Mouse (Mus musculus): ENCODE measurements around the gene Olfr1411. TPM values are rescaled to one million over a fixed set of nuclear protein-coding genes. Genes with fewer than 3 reads are reported as not detected.

Olfr1411 gene
- polyA plus RNA-seq, 1 experiment from 2014 or later: not detected

DNA sequence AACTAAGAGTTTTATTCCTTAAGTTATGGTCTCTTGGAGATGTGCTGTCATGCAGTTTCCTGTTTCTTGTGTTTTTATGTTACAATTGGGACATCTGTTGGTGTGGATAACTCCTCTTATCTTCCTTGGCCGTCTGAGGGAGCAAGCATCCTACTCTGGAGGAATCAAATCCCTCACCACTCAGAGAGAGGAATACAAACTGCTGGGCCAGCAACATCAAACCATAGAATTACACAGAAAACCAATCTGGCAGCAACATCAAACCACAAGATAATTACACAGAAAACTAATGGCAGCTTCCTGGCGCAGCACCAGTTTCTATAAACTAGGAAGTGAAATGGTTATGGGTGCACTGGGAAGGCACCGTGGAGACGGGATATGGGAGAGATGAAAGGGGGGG lies 34.0 kb downstream of the Olfr1411 start:
- WGBS: 81% methylated on average over 4 of the region's 4 CpGs
- H3K36me3 ChIP-seq: no peaks in the 10 kb centered on the region
- DNase-seq (ENCODE audit: low spot score): no peak
- no peak overlapping the region for H3K27ac ChIP-seq
- no peaks in the 10 kb centered on the region for H3K27me3 ChIP-seq (ENCODE audit: insufficient read depth, poor library complexity, severe bottlenecking)
- no peak overlapping the region for H3K4me3 ChIP-seq
- H3K9me3 ChIP-seq: no peaks in the 10 kb centered on the region
- no peaks in the 10 kb centered on the region for H3K4me1 ChIP-seq (replicated peaks)

DNA sequence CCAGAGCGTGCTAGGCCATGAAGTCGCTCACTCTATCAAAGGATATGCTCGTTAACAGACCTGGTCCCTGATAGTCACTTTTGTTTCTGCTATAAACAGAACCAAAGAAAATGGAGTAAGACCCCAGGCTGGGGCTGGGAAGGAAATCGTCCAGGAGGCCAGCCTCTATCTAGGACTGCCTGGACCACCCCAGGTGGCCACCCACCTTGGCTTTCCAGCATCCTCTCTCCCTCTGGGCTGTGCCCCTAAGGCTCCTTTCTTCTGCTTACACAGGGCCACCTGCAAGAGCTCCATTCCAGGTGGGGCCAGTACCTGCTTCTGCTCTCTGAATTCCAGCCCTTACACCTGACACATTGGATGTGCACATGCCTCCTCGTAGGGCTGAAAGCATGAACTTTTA lies 38.0 kb downstream of the Olfr1411 start:
- Histone ChIP-seq H3K9me3 (no peaks in the 10 kb centered on the region), H3K36me3 (peaks cover 19% of the 10 kb centered on the region), H3K4me3 (no peak overlapping the region), H3K27me3 (ENCODE audit: insufficient read depth, poor library complexity, severe bottlenecking) (no peaks in the 10 kb centered on the region), H3K27ac (no peak overlapping the region), H3K4me1 (replicated peaks) (peaks cover 10% of the 10 kb centered on the region)
- no peak for DNase-seq (ENCODE audit: low spot score)
- WGBS: 83% methylated on average over 5 of the region's 5 CpGs

DNA sequence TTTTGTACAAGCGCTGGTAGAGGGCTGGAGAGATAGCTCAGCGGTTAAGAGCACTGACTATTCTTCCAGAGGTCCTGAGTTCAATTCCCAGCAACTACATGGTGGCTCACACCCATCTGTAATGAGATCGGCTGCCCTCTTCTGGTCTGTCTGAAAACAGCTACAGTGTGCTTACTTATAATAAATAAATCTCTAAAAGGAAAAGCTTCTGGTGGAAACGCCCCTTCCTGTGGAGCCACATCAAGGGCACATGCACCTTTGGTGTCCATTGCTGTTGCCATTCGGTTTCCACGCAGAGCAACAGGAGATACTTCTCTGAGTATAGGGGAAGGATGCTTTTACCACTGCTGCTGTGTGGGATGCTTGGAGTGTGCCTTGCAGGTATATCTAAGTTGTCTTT lies 38.7 kb downstream of the Olfr1411 start:
- Histone ChIP-seq H3K27me3 (ENCODE audit: insufficient read depth, poor library complexity, severe bottlenecking) (no peaks in the 10 kb centered on the region), H3K27ac (no peak overlapping the region), H3K4me1 (replicated peaks) (peaks cover 10% of the 10 kb centered on the region), H3K36me3 (peaks cover 26% of the 10 kb centered on the region), H3K9me3 (no peaks in the 10 kb centered on the region), H3K4me3 (no peak overlapping the region)
- WGBS: 74% methylated on average over 6 of the region's 6 CpGs
- DNase-seq (ENCODE audit: low spot score): no peak

DNA sequence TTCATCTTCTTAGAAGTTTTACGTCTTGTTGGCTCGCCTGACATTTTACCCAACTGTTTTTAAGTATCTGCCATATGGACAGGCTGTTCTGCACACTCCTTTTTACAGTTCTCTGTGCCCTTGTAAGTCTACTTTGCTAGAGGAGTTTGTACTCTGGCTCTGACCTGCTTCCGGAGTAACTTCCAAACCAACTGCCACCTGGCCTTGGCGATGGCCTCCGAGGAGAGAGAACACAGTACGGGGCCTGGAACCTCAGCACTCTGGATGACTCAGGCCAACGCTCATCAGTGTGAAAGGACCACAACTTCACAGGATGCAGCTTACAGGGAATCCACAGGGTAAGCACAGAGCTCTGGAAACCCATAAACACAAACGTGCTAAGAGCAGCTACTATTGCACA lies 39.5 kb downstream of the Olfr1411 start:
- H3K4me3 ChIP-seq: no peak overlapping the region
- no peaks in the 10 kb centered on the region for H3K27me3 ChIP-seq (ENCODE audit: insufficient read depth, poor library complexity, severe bottlenecking)
- H3K4me1 ChIP-seq (replicated peaks): peaks cover 10% of the 10 kb centered on the region
- WGBS: 85% methylated on average over 8 of the region's 8 CpGs
- DNase-seq (ENCODE audit: low spot score): no peak
- H3K9me3 ChIP-seq: no peaks in the 10 kb centered on the region
- H3K27ac ChIP-seq: no peak overlapping the region
- H3K36me3 ChIP-seq: peaks cover 34% of the 10 kb centered on the region

DNA sequence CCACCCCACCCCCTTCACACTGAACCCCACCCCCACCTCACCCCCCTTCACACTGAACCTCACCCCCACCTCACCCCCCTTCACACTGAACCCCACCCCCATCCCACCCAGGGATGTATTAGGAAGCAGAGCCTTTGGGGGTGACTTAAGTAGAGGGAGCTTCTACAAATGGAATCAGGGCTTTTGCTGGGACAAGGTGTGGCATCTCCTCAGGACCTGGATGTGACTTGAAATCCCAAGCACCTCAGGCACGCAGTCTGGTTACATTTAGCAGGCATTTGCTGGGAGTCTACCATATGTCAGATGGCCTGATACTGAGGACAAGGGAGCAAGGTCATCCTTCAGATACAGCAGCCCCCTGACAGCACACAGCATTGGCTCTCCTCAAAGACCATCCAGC lies 40.4 kb downstream of the Olfr1411 start:
- Histone ChIP-seq H3K27ac (peak overlapping the region; percentile 24), H3K4me3 (no peak overlapping the region), H3K4me1 (replicated peaks) (peaks cover 10% of the 10 kb centered on the region), H3K36me3 (peaks cover 42% of the 10 kb centered on the region), H3K27me3 (ENCODE audit: insufficient read depth, poor library complexity, severe bottlenecking) (no peaks in the 10 kb centered on the region), H3K9me3 (no peaks in the 10 kb centered on the region)
- DNase-seq (ENCODE audit: low spot score): no peak
- WGBS: 62% methylated on average over 1 of the region's 1 CpGs

DNA sequence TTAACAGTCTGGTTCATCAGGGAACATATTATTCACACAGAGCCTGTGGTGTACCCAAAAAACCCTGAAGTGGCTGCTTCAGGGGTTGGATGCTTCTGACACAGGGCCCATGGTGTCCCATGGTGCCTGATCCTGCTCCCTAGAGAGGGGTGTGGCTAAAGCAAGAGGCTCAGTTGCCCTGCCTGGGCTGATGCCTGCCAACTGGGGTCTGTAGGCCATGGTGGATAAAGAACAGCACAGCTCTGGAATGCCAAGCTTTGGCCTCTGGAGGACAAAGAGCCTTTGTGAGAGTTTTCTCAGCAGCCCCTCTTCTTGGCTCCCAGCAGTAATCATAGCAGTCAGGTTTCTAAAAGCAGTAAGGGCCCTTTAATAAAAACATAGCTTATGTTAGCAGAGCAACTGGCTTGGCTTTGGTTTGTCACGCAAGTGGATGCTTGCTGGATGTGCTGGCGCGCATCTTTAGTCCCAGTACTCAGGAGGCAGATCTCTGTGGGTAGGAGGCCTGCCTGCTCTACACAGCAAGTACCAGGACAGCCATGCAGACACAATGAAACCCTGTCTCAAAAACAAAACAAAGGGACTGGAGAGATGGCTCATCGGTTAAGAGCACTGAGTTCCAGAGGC lies 40.9 kb downstream of the Olfr1411 start:
- H3K4me1 ChIP-seq (replicated peaks): peaks cover 13% of the 10 kb centered on the region
- 76% methylated on average over 4 of the region's 4 CpGs for WGBS
- H3K27ac ChIP-seq: peak overlapping the region; percentile 24
- H3K27me3 ChIP-seq (ENCODE audit: insufficient read depth, poor library complexity, severe bottlenecking): no peaks in the 10 kb centered on the region
- H3K36me3 ChIP-seq: peaks cover 48% of the 10 kb centered on the region
- no peaks in the 10 kb centered on the region for H3K9me3 ChIP-seq
- H3K4me3 ChIP-seq: no peak overlapping the region
- peak; percentile 23 for DNase-seq (ENCODE audit: low spot score)

DNA sequence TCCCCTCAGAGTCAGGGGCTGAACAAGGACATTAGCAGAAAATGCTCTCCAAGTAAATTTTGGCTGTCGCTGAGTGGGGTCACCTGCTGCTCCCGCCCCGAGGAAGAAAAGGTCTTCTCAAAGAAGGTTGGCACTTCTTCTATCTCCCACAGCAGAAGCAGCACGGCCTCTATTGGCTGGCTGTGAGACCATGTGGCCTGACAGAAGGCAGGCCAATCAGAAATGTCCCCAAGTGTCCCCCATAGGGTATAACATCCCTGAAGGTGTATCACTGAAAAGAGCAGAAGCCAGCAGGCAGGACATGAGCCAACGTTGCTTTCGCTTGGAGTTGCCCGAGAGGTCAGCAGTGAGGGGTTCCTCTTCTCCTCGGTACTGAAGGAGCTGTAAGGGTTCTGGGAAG lies 41.8 kb downstream of the Olfr1411 start:
- H3K9me3 ChIP-seq: no peaks in the 10 kb centered on the region
- H3K27ac ChIP-seq: 0 out of 2 replicates have a peak overlapping the region, but pooled peaks have one; percentile 50
- H3K36me3 ChIP-seq: peaks cover 48% of the 10 kb centered on the region
- peaks cover 23% of the 10 kb centered on the region for H3K4me1 ChIP-seq (replicated peaks)
- WGBS: 87% methylated on average over 8 of the region's 8 CpGs
- no peak overlapping the region for H3K4me3 ChIP-seq
- no peaks in the 10 kb centered on the region for H3K27me3 ChIP-seq (ENCODE audit: insufficient read depth, poor library complexity, severe bottlenecking)
- no peak for DNase-seq (ENCODE audit: low spot score)

DNA sequence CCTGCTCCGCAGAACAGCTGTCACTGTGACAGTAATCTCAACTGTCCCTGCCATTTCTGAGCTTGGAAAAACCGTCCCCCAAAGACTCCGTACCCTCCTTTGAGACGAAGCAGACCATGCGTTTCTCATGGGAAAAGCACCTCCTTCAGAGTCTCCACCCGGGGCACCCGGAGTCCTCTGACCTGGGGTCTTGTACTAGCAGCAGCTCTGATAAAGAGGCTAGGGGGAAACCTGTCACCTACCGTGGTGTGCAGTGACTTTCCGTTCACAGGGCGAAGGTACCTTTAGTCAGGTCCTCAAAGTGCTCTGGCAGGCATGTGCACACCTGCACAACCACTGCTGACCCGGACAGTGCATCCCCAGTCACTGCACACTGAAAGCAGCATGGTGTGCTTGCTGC lies 42.5 kb downstream of the Olfr1411 start:
- H3K4me3 ChIP-seq: no peak overlapping the region
- no peaks in the 10 kb centered on the region for H3K27me3 ChIP-seq (ENCODE audit: insufficient read depth, poor library complexity, severe bottlenecking)
- peaks cover 48% of the 10 kb centered on the region for H3K36me3 ChIP-seq
- WGBS: 94% methylated on average over 11 of the region's 11 CpGs
- DNase-seq (ENCODE audit: low spot score): no peak
- no peaks in the 10 kb centered on the region for H3K9me3 ChIP-seq
- peaks cover 25% of the 10 kb centered on the region for H3K4me1 ChIP-seq (replicated peaks)
- no peak overlapping the region for H3K27ac ChIP-seq

DNA sequence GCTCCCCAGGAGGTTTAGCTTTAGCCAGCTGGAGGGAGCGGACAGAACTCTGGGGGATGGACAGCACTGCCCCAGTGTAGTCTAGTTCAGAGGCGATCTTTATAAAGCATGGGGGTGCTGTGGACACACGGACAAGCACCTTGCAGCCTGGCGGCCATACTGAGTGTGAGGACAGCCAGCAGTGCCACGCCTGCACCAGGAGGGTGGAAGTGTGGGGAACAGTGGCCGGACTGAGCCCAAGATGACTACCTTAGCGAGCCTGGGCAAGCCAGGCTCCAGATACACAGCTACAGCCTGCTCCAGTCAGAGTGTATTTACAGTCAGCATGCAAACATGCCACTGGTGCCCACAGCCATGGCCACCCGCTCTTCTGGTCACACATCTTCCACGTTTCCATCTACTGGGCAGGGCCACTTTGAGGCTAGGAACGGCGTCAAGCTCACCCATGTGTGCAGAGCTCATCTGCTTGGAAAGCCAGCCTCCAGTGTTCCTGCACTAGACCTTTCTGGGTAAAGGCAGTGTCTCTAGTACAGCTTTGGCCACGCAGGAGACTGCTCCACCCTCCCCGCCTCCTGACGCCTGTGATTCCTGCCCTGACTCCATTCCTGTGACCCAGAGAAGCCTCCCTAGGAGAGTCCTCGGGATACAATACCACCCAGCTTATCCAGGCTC lies 43.4 kb downstream of the Olfr1411 start:
- WGBS: 94% methylated on average over 15 of the region's 15 CpGs
- H3K36me3 ChIP-seq: peaks cover 48% of the 10 kb centered on the region
- H3K27ac ChIP-seq: no peak overlapping the region
- H3K4me1 ChIP-seq (replicated peaks): peaks cover 35% of the 10 kb centered on the region
- H3K9me3 ChIP-seq: no peaks in the 10 kb centered on the region
- DNase-seq (ENCODE audit: low spot score): no peak
- H3K4me3 ChIP-seq: no peak overlapping the region
- no peaks in the 10 kb centered on the region for H3K27me3 ChIP-seq (ENCODE audit: insufficient read depth, poor library complexity, severe bottlenecking)

DNA sequence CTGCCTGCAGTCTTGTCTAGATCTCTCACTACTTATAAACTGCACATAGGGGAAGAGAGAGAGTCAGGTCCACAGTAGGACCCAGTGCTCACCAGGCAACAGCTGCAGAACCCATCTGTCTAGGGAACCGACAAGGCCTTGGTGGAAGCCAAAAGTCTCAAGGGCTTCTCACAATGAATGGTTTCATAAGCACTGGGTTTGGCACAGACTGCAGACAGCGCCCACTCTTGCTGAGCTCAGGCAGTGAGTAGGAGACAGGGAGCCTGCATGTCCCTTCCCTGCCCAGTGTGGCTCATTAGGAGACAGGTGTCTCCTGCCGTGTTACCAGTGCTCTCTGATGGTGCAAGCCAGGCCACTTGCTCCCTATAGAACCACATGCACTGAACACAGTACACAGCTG lies 44.0 kb downstream of the Olfr1411 start:
- Histone ChIP-seq H3K4me3 (no peak overlapping the region), H3K27me3 (ENCODE audit: insufficient read depth, poor library complexity, severe bottlenecking) (no peaks in the 10 kb centered on the region), H3K36me3 (peaks cover 48% of the 10 kb centered on the region), H3K4me1 (replicated peaks) (peaks cover 38% of the 10 kb centered on the region), H3K9me3 (no peaks in the 10 kb centered on the region), H3K27ac (no peak overlapping the region)
- 92% methylated on average over 3 of the region's 3 CpGs for WGBS
- no peak for DNase-seq (ENCODE audit: low spot score)

DNA sequence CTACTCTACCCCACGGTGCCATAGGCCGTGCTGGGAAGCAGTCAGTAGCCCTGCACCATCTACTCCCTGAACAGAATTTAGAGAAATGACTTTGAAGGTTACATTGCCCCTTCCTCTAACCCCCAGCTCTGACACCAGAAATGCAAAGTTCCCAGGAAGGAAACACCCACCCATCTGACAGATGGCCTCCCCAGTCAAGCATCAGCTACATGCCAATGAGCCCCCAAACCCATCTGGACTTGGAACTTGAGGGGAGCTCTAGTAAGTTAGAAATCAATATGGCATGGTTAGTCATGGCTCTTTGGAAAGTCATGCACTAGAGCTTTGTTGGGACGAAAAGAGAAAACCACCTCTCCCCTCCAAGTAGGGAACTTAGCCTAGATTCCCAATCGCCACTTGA lies 44.5 kb downstream of the Olfr1411 start:
- H3K36me3 ChIP-seq: peaks cover 48% of the 10 kb centered on the region
- WGBS: 94% methylated on average over 4 of the region's 4 CpGs
- no peak for DNase-seq (ENCODE audit: low spot score)
- H3K9me3 ChIP-seq: no peaks in the 10 kb centered on the region
- no peak overlapping the region for H3K4me3 ChIP-seq
- no peaks in the 10 kb centered on the region for H3K27me3 ChIP-seq (ENCODE audit: insufficient read depth, poor library complexity, severe bottlenecking)
- peaks cover 40% of the 10 kb centered on the region for H3K4me1 ChIP-seq (replicated peaks)
- H3K27ac ChIP-seq: no peak overlapping the region

DNA sequence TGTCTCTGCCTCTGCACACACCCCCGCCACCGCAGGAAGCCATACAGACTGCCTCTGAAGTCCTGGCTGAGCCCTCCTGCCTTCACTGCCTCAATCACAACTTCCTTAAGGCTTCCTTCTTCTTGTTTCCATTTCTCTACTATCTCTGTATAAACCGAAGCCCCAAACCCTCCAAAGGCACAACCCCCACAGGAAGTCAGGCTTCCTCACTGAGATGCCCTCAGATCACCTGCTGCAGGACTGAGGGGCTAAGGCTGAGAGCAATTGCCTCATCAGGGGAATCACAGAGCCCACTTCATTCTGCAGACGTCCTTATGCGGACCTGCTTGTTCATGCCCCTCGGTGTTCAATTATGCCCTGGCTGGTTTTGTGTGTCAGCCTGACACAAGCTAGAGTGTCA lies 46.2 kb downstream of the Olfr1411 start:
- H3K27me3 ChIP-seq (ENCODE audit: insufficient read depth, poor library complexity, severe bottlenecking): no peaks in the 10 kb centered on the region; the same call in 1 of the 2 replicates
- H3K27ac ChIP-seq: no peak overlapping the region
- no peaks in the 10 kb centered on the region for H3K9me3 ChIP-seq
- peaks cover 47% of the 10 kb centered on the region for H3K36me3 ChIP-seq
- DNase-seq (ENCODE audit: low spot score): no peak
- 89% methylated on average over 6 of the region's 6 CpGs for WGBS
- H3K4me3 ChIP-seq: peak overlapping the region; percentile 94
- peaks cover 31% of the 10 kb centered on the region for H3K4me1 ChIP-seq (replicated peaks)

DNA sequence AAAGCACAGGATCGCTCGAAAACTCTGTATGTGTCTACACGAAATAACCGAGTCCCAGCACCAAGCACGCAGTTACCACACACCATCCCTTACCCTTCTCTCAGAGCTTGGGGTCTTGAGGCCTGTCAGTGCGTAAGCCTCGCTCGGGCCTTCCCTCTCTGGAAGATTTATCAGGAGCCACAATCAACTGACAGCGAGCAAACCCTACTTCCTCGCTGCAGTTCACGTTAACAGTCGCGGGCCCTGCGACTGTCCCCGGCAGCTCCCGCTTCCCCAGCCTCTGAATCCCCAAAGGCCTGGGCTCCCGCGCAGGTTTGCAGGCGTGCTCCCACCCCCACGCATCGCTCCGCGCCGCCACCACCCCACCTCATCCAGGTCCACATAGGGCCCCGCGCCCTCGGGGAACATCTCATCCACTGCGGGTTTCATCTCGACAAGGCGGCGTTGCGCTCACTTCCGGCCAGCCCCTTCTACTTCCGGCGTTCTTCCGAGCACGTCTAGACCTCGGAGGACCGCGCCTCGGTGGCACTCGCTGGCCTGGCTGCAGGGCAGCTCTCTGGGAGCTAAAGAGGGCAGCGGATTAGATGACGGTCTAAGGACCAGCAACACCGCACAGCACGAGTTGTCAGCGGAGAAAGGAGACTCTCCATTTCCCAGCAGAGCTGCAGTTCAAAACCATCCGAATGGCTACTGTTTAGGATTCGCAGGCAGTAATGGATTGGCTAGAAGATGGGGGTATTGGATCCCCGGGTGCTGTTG lies 47.5 kb downstream of the Olfr1411 start, which contains the start of gene Cops9:
Gene Cops9, minus strand, starts transcription at position 472 of the 759 bp plus-strand sequence.
- 2% methylated on average over 50 of the region's 50 CpGs for WGBS
- Histone ChIP-seq H3K4me3 (peak within 1 kb of the TSS; percentile 94), H3K4me1 (replicated peaks) (peaks cover 31% of the 10 kb centered on the region), H3K9me3 (no peaks in the 10 kb centered on the region), H3K27ac (peak within 1 kb of the TSS; percentile 92), H3K27me3 (ENCODE audit: insufficient read depth, poor library complexity, severe bottlenecking) (peaks cover 12% of the 10 kb centered on the region), H3K36me3 (peaks cover 34% of the 10 kb centered on the region)
- DNase-seq (ENCODE audit: low spot score): peak; percentile 93

Data from hindbrain, embryonic 10.5 days (tissue).